Mouse (Mus musculus) heart, postnatal 14 days (tissue): Measurements from ENCODE around the gene Myo1d. TPM values are rescaled to one million over a fixed set of nuclear protein-coding genes. Genes with fewer than 3 reads are reported as not detected.
A peak's percentile ranks its signal among the peaks of the same experiment; 100 is the strongest.

Source experiments
- DNase-seq, 2 experiments: peaks; one replicate each; pipeline ENCODE4 v3.0.0; 2021 to 2022
- intact Hi-C: fragments of 180-260 bp; cut with DNase I; formaldehyde crosslinking; loops from one replicate; pipeline ENCODE4 v1.15.1; 2025
- total RNA-seq, 2 experiments: library from RNA; stranded (reverse); gene quantifications; 2 replicates each; pipeline ENCODE4 v1.2.3; 2021

The Myo1d gene
- total RNA-seq, 2 experiments from 2014 or later, result 13.0 to 14.6 TPM

DNA sequence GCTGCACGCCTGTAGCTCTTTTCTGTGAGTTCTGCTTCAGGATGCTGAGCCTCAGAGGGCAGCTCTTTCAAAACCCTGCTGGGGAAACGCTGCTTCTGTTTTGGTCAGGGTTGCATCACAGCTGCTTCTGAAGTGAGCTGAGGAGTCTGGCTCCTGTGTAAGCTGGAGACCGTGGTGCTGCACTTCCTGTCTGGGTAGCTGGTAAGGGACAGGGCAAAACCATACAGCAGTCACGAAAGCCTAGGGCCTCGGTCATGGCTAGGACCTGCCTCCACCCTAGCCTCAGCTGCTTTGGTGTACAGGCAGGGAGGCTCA, 290.0 kb downstream of the Myo1d start:
- DNase-seq, result no peak
- intact Hi-C loops, result no loop called here

DNA sequence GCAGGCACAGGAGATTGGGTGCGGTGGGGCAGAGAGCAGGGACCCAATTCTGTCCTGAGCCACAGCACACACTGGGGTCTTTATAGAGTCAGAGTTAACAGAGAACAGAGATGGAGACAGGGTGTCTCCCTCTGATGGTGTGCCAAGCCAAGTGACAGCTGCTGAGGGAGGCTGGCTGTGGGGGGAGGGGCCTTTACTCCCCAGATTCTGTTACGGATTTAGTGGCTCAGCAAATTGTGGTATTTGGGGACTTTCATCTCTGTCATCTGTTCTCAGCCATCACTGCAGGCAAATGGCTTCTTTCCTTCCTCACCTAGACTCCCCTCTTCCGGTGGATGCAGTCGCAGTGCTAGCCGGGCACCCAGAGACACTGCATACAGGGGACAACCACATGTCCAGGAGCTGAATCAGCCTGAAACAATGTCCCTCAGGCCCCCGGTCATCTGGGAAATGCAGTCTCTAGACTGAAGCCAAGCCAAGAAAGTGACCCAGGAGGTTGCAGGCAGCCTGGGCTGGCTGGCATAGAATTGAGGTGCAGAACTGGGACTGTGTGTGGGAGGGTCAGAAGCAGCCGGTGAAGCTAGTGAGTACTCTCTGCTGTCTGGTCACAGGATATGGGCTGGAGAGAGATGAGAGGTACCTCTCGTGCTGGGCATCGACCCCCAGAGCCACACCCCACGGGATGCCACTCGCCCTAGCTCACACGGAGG, 290.5 kb downstream of the Myo1d start:
- DNase-seq, result no peak
- intact Hi-C loops, result no loop called here

DNA sequence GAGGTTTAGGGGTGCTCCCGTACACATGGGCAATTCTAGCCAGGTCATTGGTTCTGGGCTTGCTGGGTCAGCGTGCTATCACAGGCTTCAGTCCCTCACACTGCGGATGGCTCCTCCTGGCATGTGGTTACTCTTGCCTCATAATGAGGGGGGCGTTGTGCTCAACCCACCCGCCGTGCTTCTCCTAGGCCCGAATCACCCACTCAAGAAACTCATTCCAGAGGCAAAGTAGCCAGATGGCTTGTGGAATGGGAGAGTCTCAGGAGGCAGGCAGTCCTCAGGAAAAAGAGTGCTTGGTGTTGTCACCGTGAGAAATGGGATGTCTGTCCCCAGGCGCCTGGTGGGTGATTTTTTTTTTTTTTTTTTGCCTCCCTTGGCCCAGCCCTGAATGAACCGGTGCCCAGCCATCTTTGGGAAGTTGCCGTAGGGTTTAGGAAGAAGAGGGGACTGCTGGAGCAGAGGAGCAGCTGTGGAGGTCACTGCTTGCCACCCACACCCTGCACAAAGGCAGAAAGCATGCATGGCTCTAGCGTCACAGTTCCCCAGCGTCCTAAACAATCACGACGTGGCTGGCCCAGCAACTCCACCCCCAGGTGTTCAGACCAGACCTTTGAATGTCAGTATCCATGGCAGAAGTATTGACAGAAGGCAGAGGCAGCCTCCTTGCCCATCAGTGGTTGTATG, 291.8 kb downstream of the Myo1d start:
- intact Hi-C loops, result no loop called here
- no peak for DNase-seq

DNA sequence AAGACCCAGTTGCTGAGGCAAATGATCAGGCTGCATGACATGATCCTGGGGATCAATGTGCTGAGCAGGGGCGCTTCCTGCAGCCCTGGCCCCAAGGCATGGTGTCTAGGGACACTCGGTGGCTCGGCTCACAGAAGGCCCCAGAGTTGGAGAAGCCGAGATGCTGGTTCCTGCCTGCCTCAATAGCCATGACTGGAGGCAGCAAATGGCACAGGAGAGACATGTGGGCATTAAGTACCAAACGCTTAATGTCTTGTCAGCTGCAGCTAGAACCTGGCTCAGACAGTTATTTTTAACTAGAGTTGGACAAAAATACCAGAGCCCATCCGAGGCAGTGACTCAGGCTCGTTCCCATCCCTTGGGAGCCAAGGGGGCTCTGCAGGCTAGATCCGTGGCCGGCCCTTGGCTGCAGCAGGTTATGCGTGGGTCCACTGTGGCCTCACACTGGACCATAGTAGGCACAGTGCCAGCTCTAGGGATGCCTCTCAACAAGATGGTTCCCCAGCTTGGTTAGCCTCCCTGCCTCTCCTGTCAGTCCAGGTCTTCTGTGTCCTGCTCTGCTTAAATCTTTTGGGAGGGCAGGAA, 294.1 kb downstream of the Myo1d start:
- intact Hi-C loops, result no loop called here

DNA sequence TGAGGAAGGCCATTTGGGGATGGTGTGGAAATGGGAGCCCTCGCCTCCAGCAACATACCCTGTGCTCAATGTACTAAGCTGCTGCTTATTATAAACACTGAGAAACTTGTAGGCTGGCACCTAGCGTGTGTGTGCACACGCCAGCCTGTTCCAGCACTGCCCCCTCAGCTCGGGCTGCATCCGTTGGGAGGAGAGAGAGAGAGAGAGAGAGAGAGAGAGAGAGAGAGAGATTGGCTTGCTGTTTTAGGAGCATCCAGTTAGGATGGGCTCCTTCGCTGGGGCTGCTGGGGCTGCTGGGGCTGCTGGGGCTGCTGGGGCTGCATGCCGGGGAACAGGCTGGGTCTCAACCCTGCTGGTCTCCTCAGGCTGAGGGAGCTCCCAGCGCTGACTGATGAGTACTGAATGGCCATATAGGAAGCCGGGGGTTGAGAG, 294.7 kb downstream of the Myo1d start:
- no peak for DNase-seq
- intact Hi-C loops, result no loop called here

More for the DNA sequence above, 294.1 kb downstream of the Myo1d start:
- DNase-seq, result no peak

DNA sequence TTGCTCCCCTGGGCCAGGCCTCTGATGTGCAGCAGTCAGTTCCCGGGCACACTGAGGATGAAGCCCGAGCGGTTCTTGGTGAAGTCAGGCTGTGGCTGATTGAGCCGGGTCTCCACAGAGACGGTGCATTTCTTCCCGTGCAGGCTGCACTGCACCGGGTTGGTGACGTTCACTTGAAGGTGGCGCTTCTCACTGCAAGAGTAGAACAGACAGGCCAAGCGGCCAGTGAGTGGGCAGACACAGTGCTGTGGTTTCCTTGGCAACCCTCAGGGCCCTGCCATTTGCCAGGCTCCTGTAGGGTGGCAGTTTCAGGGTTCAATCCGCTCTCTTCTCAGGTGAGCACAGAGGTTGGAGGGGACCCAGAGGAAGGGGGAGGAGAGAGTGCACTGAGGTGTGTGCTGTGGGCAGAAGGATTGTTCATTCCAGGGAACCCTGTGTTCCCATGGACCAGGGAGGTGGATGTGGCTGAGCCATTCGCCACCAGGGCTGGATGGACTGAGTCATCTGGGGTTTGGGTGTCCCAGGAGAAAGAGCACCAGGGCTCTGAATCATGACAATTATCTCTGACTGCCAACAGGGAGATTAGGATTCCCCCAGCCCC, 295.5 kb downstream of the Myo1d start:
- DNase-seq, result no peak

DNA sequence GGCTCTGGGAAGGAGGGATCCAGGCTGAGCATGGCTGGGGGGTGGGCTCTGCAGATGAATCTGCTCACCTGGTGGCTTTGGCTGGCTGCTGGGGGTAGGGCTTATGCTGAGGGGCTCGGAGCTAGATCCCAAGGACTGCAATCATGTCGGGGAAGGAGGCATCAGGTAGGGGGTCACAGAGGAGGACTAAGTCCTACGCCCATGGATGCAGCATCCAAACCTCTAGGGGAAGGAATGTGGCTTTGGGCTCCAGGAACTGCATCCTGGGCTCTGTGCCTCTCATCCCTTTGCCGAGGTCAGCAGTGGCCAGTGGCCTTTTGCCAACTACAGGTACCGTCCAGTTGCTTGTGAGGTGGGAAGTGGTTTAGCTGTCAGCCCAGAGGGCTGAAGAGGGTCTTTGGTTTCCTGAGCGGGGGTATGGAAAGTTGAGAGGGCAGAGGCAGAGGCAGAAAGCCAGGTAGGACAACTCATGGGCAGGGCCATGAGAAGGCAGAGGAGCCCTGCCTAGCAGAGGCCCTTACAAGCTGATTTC, 296.2 kb downstream of the Myo1d start:
- intact Hi-C loops, result no loop called here
- DNase-seq, result no peak

More for the DNA sequence above, 295.5 kb downstream of the Myo1d start:
- intact Hi-C loops, result no loop called here

DNA sequence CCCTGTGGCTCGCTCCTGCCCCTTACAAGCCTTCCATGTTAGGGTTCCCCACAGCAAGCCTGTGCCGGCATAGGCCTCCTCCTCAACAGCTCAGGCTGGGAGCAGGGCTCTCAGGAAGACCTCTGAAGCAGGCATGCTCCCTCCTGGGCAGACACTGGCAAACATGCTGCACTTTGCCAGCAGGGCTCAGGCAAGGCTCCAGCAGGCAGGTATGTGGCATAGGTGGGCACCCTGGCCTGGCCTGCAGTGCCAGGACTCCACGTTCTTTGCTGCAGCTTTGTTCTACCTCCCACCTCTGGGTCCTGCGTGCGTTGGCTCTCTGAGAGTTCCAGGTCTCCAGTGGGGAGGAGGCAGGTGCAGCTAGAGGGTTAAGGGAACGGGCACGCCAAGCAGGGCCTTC, 296.9 kb downstream of the Myo1d start:
- DNase-seq, result no peak
- intact Hi-C loops, result no loop called here

DNA sequence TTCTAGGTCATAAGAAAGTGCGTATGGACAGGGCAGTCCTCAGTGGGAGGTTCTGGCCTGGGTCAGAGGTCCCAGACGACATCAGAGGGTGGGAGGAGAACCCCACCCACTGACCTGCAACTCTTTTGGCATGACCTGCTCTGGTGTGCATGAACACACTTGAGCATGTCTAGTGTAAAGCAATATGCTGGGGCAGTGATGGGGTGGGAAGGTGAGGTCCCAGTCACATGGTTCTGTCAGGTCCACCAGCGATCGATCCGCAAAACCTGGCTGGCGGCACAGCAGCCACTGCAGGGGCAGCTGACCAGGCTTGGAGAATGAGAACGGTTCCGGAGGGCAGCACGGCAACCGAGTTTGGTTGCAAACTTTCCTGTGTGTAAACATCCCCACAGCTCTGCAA, 297.5 kb downstream of the Myo1d start:
- intact Hi-C loops, result no loop called here
- DNase-seq, result no peak

DNA sequence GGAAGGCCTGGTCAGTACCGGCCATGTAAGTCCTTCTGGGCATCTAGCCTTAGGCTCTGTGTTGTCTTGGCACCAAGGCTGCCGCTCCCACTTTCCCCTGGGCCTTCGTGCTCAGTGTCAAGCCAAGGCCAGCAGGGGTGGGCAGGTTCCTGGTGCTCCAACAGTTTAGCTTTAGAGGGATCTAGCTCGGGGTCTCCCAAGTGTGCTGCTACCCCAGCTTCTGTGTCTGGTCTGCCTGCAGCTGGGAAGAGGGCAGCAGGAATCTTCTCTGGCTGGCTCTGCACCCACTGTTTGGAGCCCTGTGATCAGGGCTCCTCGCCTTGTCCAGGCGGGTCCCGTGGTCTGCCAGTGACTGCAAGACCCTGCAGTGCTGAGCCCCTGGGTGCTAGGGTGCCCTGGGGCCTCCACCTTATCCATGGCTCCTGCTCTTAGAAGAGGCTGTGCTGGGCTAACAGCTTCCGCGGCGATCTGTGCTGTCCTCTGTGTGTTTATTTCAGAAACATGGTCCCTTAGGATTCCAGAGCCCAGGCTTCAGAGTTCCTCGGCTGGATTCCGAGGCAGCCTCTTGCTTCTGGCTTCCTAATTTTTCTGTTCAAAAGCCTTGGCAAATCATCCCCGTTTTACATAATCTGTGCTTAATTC, 298.3 kb downstream of the Myo1d start:
- DNase-seq, result no peak
- intact Hi-C loops, result no loop called here

DNA sequence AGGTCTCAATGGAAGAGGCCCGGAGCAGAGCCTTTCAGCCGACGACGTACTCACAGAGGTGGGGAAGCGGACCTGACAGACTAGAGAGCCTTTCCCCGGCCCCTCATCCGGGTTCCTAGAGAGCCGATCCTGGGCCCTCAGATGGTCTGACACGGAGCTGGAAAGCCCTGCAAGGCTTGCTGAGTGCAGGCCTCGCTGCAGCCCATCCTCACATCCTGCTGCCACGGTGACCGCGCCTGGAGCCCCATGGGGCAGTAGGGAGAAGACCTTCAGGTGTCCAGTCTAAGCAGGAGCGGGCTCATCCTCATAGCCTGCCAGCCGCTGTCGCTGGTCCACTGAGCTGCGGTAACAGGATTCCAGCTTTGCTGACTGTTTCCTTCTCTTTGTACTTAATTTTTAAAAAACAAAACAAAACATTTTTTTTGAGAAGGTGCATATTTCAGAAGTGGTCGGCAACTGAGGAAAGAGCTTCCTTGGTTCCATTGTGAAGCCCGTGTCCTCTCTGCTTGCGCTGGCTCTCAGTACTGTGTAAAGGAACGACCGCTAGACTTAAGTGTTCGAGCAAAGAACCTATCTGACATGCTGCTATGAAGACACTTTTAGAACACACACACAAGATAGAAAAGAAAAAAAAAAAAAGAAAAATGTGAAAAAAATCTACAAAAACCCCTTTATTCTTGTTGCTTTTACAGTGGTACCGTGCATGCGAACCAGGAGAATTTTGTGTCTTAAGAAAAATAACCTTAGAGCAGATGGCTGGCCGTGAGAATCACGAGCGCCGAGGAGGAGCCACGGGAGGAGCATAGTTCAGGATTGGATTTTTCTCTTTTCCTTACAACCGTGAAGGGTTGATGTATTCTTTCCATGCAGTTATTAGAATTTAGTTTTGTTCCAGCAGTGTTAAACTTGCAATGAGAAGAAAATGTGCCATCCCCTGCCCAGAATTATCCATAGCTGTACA, 299.6 kb downstream of the Myo1d start:
- DNase-seq, result no peak
- intact Hi-C loops, result loop anchor here (5.0 kb wide), 2 partner anchors 42 to 82 kb away; no protein-coding TSS in a partner anchor

DNA sequence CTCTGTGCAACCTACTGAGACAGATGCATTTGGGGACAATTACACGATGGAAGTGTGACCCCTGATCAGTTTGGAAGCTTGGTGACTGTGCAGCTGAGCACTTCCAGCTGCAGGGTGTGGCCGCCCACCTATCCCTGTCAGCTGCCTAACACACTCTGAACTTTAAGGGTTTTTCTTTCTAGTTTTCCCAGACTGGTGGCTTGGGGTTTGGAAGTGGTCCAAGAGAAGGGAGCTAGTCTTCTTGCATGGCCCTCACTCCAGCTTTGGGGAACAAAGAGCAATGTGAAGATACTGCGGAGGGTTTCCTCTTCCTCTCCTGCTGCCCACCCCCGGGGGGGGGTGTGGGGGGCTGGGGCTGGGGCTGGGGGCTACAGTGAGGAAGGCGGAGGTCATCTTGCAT, 300.4 kb downstream of the Myo1d start:
- intact Hi-C loops, result loop anchor here (5.0 kb wide), 2 partner anchors 43 to 83 kb away; no protein-coding TSS in a partner anchor

DNA sequence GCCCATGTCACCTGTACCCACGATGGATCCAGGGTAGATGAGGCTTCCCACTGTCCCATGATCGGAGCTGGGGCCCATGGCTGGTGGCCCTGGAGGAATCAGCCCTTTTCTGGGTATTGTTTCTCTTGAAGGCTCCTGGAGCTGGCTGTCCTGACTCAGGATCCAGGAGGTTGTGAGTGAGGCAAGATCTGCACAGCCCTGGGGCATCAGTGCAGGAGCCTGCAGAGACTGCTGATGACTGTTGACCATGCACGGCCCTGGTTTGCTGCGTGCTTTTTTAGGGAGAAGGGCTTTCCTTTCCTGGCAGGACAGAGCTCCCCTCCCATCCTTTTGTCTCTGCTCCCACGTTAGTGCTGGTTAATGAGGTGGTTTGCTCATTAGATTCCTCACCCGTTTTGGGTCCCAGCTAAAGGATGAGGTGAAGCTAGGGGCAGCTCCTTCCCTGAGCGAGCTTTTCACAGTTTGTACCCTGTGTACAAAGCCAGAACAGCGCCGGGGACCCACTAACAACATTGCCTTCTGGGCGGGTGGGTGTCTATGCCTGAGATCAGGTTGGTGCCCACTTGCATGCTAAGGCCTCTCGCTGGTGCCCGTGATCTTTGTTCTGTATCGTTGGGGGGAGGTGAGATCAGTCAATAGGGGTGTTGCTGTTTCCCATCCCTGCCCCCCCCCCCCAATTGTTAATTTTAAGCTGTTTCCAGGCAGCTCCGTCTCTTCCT, 301.0 kb downstream of the Myo1d start:
- intact Hi-C loops, result loop anchor here (5.0 kb wide), 2 partner anchors 43 to 83 kb away; no protein-coding TSS in a partner anchor
- DNase-seq, result no peak

More for the DNA sequence above, 300.4 kb downstream of the Myo1d start:
- DNase-seq, result no peak

DNA sequence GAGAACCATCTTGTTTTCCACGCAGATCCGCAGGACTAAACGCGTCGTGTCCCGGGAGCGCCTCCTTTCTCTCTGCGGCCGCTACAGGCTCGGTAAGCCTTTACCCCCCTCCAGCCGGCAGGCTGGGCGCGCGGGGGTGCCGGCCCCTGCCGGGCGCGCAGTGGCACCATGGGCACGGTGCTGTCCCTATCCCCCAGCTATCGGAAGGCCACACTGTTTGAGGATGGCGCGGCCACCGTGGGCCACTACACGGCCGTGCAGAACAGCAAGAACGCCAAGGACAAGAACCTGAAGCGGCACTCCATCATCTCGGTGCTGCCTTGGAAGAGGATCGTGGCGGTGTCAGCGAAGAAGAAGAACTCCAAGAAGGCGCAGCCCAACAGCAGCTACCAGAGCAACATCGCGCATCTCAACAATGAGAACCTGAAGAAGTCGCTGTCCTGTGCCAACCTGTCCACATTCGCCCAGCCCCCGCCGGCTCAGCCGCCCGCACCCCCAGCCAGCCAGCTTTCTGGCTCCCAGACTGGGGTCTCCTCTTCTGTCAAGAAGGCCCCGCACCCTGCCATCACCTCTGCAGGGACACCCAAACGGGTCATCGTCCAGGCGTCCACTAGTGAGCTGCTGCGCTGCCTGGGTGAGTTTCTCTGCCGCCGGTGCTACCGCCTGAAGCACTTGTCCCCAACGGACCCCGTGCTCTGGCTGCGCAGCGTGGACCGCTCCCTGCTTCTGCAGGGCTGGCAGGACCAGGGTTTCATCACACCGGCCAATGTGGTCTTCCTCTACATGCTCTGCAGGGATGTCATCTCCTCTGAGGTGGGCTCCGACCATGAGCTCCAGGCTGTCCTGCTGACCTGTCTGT, 302.3 kb downstream of the Myo1d start:
- intact Hi-C loops, result loop anchor here (5.0 kb wide), 2 partner anchors 45 to 85 kb away; no protein-coding TSS in a partner anchor
- DNase-seq, result no peak

DNA sequence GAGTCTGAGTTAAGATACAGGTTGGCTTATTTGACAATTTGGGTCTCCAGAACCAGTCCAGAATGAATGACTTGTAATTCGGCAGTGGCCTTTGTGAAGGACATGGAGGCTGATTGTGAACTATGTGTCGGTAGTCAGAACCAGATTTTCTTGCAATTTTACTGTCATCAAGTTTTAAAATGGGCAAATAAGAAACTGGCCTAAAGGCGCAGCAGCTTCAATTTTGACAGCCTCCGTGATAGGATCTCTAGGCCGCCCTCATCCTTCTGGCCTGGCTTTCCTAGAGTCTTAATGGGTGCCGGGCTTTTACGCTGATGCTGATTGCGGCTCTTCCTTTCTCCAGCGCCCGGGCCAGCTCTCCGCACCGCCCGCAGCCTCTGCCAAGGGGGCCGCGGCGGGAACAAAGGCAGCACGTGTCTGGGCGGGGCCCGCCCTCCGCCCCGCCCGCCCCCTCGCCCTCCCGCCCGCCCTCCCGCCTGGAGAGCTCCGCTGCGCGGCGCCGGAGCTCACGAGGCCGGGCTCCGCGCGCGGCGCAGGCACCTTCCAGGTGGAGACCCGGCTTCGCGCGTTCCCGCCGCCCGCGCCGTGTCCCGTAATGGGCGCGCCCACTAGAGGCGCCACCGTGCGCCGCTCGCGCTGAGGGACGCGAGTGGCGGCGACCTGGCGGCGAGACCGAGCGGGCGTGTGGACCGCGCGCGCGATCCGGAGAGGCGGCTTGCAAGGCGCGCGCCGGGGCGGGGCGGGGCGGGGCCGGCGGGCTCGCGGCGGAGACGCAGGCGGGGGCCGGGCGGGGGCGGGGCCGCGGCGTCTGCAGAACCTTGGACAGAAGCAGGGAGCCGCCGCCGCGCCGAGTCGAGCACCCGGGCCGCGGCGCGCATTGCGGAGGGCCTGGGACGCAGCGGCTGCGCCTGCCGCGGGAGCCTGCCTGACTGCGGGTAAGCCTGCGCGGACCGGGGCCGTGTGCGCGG, 303.3 kb downstream of the Myo1d start, which contains the start of gene Cdk5r1:
TSS of gene Cdk5r1 (plus strand) at position 802 of the 968 bp plus-strand sequence.
- DNase-seq, result peak; percentile 91
- intact Hi-C loops, result loop anchor here (5.0 kb wide), 2 partner anchors 46 to 86 kb away; no protein-coding TSS in a partner anchor

DNA sequence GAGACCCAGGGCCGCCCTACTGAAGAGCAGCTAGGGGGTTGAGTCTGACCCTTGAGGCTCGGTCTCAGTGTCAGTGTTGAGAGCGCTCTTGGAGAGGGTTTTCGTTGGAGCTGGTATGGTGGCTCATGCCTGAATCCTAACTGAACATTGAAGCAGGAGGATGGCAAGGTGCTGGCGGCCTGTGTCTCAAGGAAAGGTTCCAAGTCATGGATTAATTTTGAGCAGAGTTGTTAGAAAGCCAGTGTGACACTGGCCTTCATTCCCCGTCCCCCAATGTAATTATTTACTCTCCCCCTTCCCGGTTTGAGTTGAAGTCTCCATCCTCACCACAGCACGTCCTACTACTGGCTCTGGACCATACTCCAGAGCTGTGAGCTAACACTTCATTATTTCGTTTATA, 304.3 kb downstream of the Myo1d start:
- no peak for DNase-seq
- intact Hi-C loops, result loop anchor here (5.0 kb wide), 2 partner anchors 47 to 87 kb away; no protein-coding TSS in a partner anchor
